Mouse (Mus musculus) embryonic facial prominence, embryonic 14.5 days (tissue): ENCODE measurements around the gene Smad6. TPM values are rescaled to one million over a fixed set of nuclear protein-coding genes. Genes with fewer than 3 reads are reported as not detected.

ENCODE experiments used
- ATAC-seq: fragments of 200-750 bp; cut with Nextera tagmentation; 2 replicates; pipeline ENCODE4 v1.8.0; 2017; ENCODE audit warnings: low read depth, moderate number of reproducible peaks, moderate TSS enrichment
- DNase-seq: peaks from one replicate; pipeline ENCODE4 v3.0.0-alpha.2; 2015; ENCODE audit warnings: low spot score
- H3K27ac ChIP-seq: fragments of 300-500 bp; sonication (generic); replicated peaks from 2 replicates; pipeline ENCODE4 v1.5.1; 2014; ENCODE audit warnings: low read depth, mild to moderate bottlenecking, low read length, moderate library complexity
- H3K27me3 ChIP-seq: fragments of 300-500 bp; sonication (generic); replicated peaks from 2 replicates; pipeline ENCODE4 v1.6.1; 2014; ENCODE audit warnings: low read length; ENCODE audit not compliant: control insufficient read depth, insufficient read depth
- H3K36me3 ChIP-seq: fragments of 300-500 bp; sonication (generic); 2 replicates; pipeline ENCODE4 v1.6.1; 2014; ENCODE audit warnings: low read length, mixed read lengths; ENCODE audit not compliant: control insufficient read depth, insufficient read depth
- H3K4me1 ChIP-seq: fragments of 300-500 bp; sonication (generic); 2 replicates; pipeline ENCODE4 v1.6.1; 2014; ENCODE audit warnings: antibody characterized with exemption, low read length; ENCODE audit not compliant: control insufficient read depth, insufficient read depth
- H3K4me2 ChIP-seq: fragments of 300-500 bp; sonication (generic); 2 replicates; pipeline ENCODE4 v1.6.1; 2014; ENCODE audit warnings: low read depth, mild to moderate bottlenecking, low read length, moderate library complexity, mixed read lengths
- H3K4me3 ChIP-seq: fragments of 300-500 bp; sonication (generic); 2 replicates; pipeline ENCODE4 v1.5.1; 2014; ENCODE audit warnings: low read depth, mild to moderate bottlenecking, low read length
- H3K9ac ChIP-seq: fragments of 300-500 bp; sonication (generic); 2 replicates; pipeline ENCODE4 v1.6.1; 2014; ENCODE audit warnings: low read depth, mild to moderate bottlenecking, low read length, moderate library complexity, mixed read lengths
- H3K9me3 ChIP-seq: fragments of 300-500 bp; sonication (generic); 2 replicates; pipeline ENCODE4 v1.6.1; 2016; ENCODE audit warnings: low read length; ENCODE audit not compliant: control insufficient read depth
- WGBS: fragments of 180-500 bp; shearing (Covaris S2); extraction: QIAGEN DNeasy Blood & Tissue Kit; methylation state at CpG from one replicate; pipeline ENCODE4 v1.1.7; 2014; 5-methylcytosine and 5-hydroxymethylcytosine counted together
- polyA plus RNA-seq: library from polyadenylated mRNA; unstranded; fragments of >200 nt; fragmentation: Nextera tagmentation; extraction: Ambion mirVana; gene quantifications from 2 replicates; pipeline ENCODE4 v1.2.1, GENCODE M21; 2014

Gene Smad6
- polyA plus RNA-seq, result 7.9 and 8.8 TPM in 2 replicates

DNA sequence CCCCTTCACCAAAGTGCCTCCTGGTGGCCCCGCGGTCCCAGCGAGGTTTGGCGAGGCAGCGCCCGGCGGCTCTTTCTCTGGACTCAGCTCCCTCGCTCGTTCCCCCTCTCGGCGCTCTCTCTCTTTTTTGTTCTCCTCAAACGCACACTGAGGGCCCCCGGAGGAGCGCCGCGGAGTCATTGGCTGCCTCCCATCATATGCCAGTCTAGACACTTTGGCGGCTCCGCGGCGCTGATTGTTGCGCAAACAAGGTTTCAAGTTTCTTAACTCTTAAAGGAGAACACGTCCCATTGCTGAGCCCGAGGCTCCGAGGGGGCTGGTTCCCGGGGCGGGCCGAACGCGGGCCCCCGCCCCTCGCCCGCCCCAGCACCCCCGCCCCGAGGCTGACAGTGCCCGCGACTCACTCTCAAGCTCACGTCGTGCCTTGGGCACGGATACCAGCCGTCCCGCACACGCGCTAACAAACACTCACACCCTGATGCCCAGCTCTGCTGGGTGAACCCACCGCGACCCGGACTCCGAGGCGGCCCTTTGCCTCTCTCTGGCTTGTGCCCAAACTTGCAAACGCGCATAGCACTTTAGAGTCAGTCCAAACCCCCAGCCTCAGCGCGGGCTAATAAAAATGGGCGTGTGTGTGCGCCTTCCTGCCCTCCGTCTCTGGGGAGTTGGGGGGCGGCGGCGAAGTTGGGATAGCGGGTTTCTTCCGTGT lies at the start of gene Smad6:
TSS of gene Smad6 (minus strand) at position 207 of the 709 bp plus-strand sequence.
- Histone ChIP-seq H3K27me3 (no peaks in the 10 kb centered on the region), H3K4me3 (peak within 1 kb of the TSS; percentile 95), H3K4me1 (peaks cover 16% of the 10 kb centered on the region), H3K27ac (peak within 1 kb of the TSS; percentile 95), H3K9ac (peak within 1 kb of the TSS; percentile 98), H3K4me2 (peak within 1 kb of the TSS; percentile 95), H3K9me3 (no peaks in the 10 kb centered on the region), H3K36me3 (no peaks in the 10 kb centered on the region)
- under 1% methylated on average over 44 of the region's 60 CpGs for WGBS
- peak; percentile 81 for ATAC-seq
- peak; percentile 99 for DNase-seq

DNA sequence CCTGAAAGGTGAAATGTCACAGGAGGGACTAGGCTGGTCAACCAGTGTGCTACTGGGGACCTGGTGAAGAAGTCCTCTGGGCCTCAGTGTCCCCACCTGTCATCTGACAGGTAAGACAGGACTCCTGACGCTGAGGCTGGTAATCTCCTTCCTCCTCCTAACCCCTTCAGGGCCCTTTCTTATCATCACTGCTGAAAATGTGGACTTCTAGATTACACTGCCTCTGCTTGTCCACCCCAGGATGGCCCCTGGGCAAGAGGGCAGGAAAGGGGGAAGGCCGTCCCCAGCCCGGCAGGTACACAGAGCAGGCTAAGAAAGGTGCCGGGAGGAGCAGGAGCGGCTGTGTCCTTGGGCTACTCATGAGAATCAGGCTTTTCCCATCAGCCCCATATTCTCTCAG lies 48.8 kb upstream of the Smad6 start:
- no peak overlapping the region for H3K9ac ChIP-seq
- DNase-seq, result no peak

DNA sequence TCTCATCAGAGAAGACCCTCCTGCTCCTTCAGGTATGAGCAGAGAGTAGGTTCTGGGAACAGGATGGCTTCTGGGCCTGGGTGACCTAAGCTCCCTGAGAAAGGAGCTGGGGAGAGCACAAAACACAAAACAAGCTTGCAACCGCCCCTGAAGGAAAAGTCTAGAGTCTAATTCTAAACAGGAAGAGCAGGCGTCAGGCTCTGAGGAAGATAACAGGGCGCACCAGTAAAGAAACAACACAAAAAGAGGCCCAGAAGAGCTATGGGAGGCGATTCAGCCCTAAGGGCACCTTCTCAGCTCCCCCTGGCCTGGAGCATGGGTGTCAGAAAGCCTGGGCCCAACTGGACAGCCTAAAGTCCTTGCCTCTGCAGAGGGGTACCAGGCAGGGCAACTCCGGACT lies 47.3 kb upstream of the Smad6 start:
- 69% methylated on average over 5 of the region's 5 CpGs for WGBS
- H3K9ac ChIP-seq, result no peak overlapping the region

More for the DNA sequence above, 48.8 kb upstream of the Smad6 start:
- no peak for ATAC-seq
- H3K27me3 ChIP-seq, result no peaks in the 10 kb centered on the region
- 95% methylated on average over 5 of the region's 5 CpGs for WGBS
- H3K9me3 ChIP-seq, result no peaks in the 10 kb centered on the region
- H3K4me1 ChIP-seq, result peaks cover 15% of the 10 kb centered on the region
- no peak overlapping the region for H3K4me2 ChIP-seq
- no peaks in the 10 kb centered on the region for H3K36me3 ChIP-seq
- no peak overlapping the region for H3K27ac ChIP-seq
- H3K4me3 ChIP-seq, result no peak overlapping the region

DNA sequence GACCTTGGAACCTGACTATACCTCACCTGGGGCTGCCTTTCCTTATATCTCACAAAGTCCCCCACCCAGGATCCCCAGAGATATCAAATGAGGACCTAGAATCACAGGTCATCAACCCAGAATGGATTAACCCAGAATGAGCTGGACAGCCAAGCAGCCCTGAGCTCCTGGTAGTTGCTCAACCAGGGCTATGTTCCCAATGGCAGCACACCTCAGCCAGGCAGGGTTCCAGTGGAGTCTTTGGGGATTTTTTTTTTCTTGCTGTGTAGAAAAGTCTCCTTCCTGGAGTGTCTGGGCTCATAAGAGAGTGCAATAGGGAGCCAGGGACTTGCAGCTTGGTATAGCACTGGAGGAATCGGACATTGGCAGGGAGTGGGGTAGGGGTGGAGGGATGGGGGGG lies 46.7 kb upstream of the Smad6 start:
- no peak overlapping the region for H3K4me2 ChIP-seq
- no peak for ATAC-seq
- H3K36me3 ChIP-seq, result no peaks in the 10 kb centered on the region
- H3K27ac ChIP-seq, result no peak overlapping the region
- no peak overlapping the region for H3K9ac ChIP-seq
- no peak for DNase-seq
- H3K4me3 ChIP-seq, result no peak overlapping the region
- H3K9me3 ChIP-seq, result no peaks in the 10 kb centered on the region
- WGBS, result 80% methylated on average over 1 of the region's 1 CpGs
- H3K4me1 ChIP-seq, result peaks cover 15% of the 10 kb centered on the region
- no peaks in the 10 kb centered on the region for H3K27me3 ChIP-seq

More for the DNA sequence above, 47.3 kb upstream of the Smad6 start:
- no peak for ATAC-seq
- no peak overlapping the region for H3K27ac ChIP-seq
- H3K36me3 ChIP-seq, result no peaks in the 10 kb centered on the region
- H3K9me3 ChIP-seq, result no peaks in the 10 kb centered on the region
- peaks cover 15% of the 10 kb centered on the region for H3K4me1 ChIP-seq
- DNase-seq, result no peak
- no peak overlapping the region for H3K4me3 ChIP-seq
- no peaks in the 10 kb centered on the region for H3K27me3 ChIP-seq
- no peak overlapping the region for H3K4me2 ChIP-seq

DNA sequence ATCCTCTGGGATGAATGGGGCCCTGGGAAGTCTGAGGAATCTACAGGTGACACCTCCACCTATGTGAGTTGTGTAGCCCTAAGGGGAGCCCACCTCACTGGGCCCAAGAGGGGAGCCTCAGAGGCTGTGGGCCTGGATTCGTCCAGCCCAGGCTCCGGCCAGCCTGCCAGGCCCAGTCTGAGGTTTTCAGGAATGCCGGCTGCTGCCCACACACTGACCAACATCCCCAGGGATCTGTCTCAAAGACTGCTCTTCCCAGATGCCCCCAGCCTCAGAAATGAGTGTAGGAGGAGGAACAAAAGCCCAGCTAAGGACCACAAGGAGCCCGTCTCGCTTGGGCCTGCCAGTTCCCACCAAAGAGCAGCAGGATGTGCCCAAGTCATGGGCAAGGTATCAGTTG lies 45.9 kb upstream of the Smad6 start:
- H3K27ac ChIP-seq, result no peak overlapping the region
- H3K4me1 ChIP-seq, result peaks cover 15% of the 10 kb centered on the region
- DNase-seq, result no peak
- no peaks in the 10 kb centered on the region for H3K36me3 ChIP-seq
- H3K9me3 ChIP-seq, result no peaks in the 10 kb centered on the region
- no peaks in the 10 kb centered on the region for H3K27me3 ChIP-seq
- ATAC-seq, result no peak
- WGBS, result 80% methylated on average over 5 of the region's 5 CpGs
- no peak overlapping the region for H3K4me2 ChIP-seq
- no peak overlapping the region for H3K4me3 ChIP-seq
- H3K9ac ChIP-seq, result no peak overlapping the region

DNA sequence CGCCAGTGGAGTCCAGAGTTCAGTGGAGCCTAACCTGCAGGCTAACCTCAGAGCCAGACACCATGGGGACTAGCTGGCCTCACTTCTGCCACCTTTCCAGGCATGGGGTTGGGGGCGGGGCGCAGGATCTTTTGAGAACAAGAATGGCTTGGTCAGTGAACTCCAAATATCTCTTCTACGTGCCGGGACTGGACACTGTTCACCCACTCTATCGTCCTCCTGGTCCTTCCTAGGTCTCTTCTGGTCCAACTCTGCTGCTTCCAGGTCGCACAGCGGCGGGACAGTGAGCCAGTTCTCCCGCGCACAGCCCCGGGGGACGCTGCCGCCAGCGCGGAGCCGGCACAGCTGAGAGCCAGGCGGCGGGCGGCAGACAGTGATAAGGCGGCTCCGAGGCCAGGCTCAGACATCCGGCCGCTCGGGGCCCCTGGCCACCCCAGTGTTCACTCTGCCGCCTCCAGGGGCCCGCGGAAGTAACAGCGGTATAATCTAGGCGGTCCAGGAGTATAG lies 38.2 kb upstream of the Smad6 start:
- peak; percentile 34 for DNase-seq

DNA sequence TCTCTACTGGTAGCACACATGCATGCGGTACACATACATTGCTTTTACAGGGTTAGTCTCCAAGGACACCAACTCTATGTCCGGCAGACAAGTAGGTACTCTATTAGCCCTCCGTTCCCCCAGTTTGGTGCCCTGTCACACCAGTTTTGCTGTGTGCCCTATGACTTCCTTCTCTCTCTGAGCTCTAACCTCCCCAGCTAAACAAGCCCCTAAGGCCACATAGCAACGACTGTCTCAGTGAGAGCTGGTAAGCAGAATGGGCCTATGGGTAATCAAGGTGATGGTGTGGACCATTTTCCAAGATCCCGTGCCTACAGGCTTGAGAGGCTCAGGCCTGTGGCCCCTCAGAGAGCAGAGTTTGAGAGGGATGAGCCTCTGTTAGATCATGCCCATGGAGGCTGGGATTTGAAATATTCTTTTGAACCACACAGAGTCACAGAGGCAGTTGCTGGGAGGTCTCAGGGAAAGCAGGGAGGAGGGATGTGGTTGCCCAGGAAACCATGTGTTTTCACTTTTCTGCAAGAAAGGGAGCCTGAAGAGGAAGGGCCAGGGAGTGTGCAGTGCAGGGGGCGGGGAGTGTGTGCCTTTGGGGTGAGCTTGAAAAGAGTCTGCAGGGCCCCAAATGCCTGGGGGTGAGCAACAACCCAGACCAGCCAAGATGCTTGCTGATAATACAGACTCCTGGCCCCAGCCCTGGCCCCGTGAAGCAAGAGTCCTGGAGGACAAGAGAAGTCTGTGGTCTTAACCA lies 36.2 kb upstream of the Smad6 start:
- H3K27me3 ChIP-seq, result no peaks in the 10 kb centered on the region

More for the DNA sequence above, 38.2 kb upstream of the Smad6 start:
- H3K4me2 ChIP-seq, result peak overlapping the region; percentile 51
- ATAC-seq, result no peak
- 6% methylated on average over 28 of the region's 30 CpGs for WGBS
- no peaks in the 10 kb centered on the region for H3K36me3 ChIP-seq
- H3K4me1 ChIP-seq, result peaks cover 30% of the 10 kb centered on the region; the same call in 1 of the 2 replicates
- no peaks in the 10 kb centered on the region for H3K9me3 ChIP-seq
- H3K27me3 ChIP-seq, result no peaks in the 10 kb centered on the region
- peak overlapping the region; percentile 21; the same call in 1 of the 2 replicates for H3K4me3 ChIP-seq
- H3K27ac ChIP-seq, result no peak overlapping the region
- H3K9ac ChIP-seq, result peak overlapping the region; percentile 58

DNA sequence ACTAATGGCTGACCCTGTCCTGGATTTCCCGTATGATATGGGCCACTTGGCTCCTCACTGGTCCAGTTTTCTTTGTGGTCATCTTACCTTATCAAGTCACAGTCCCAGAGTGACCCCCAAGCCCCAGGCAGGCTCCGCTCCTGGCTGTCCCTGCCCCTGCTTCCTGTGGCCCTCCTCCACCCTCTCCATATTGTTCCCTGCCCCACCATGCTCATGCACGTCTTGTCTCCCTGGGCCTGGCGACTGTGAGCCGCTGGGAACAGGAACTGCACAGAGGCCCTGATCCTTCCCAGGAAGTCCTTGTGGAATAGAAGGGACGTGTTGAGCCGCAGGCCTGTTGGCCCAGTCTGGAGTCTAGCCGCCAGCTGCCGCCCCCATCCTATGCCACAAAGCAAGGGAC lies 33.3 kb upstream of the Smad6 start:
- Histone ChIP-seq H3K36me3 (no peaks in the 10 kb centered on the region), H3K27ac (no peak overlapping the region), H3K9ac (no peak overlapping the region), H3K9me3 (no peaks in the 10 kb centered on the region), H3K4me1 (peaks cover 23% of the 10 kb centered on the region; the same call in 1 of the 2 replicates), H3K4me3 (no peak overlapping the region), H3K27me3 (no peaks in the 10 kb centered on the region), H3K4me2 (no peak overlapping the region)
- DNase-seq (no peak), ATAC-seq (no peak)
- 60% methylated on average over 9 of the region's 9 CpGs for WGBS

More for the DNA sequence above, 36.2 kb upstream of the Smad6 start:
- WGBS, result 30% methylated on average over 7 of the region's 7 CpGs
- Histone ChIP-seq H3K4me1 (peaks cover 30% of the 10 kb centered on the region; the same call in 1 of the 2 replicates), H3K4me2 (no peak overlapping the region), H3K36me3 (no peaks in the 10 kb centered on the region), H3K4me3 (no peak overlapping the region), H3K27ac (peak overlapping the region; percentile 67), H3K9me3 (no peaks in the 10 kb centered on the region), H3K9ac (no peak overlapping the region)
- DNase-seq (peak; percentile 91), ATAC-seq (peak; percentile 89)
